In genomic region chr7:110432301-110432700, GRCm38 (mm10) we compare ENCODE assay signal across 8 mouse cellular contexts.
DNase-seq lines count a peak whose midpoint lies in the region; ATAC-seq and TF ChIP-seq lines count a peak whose summit lies in the region.

No protein-coding gene starts in this region.

- ATAC-seq in forebrain, embryonic 11.5 days (replicated peaks; ENCODE audit: low FRiP score): no peak
- ATAC-seq in forebrain, embryonic 15.5 days (replicated peaks): no peak
- no peak for ATAC-seq in embryonic facial prominence, embryonic 11.5 days (replicated peaks; ENCODE audit: insufficient number of reproducible peaks, low FRiP score, low TSS enrichment, low read depth)
- ATAC-seq in limb, embryonic 11.5 days (ENCODE audit: insufficient number of reproducible peaks, low FRiP score, low TSS enrichment, low read depth): no peak

- no peaks in the 10 kb centered on the region for H3K9me3 ChIP-seq in forebrain, embryonic 11.5 days (ENCODE audit: control insufficient read depth, low read length)
- no peaks in the 10 kb centered on the region for H3K9me3 ChIP-seq in forebrain, embryonic 15.5 days
- no peaks in the 10 kb centered on the region for H3K9me3 ChIP-seq in embryonic facial prominence, embryonic 11.5 days (replicated peaks; ENCODE audit: control insufficient read depth, low read length)
- no peaks in the 10 kb centered on the region for H3K9me3 ChIP-seq in limb, embryonic 11.5 days (ENCODE audit: control insufficient read depth, low read length)

- no peak overlapping the region for H3K4me3 ChIP-seq in forebrain, embryonic 11.5 days (ENCODE audit: low read depth, low read length)
- no peak overlapping the region for H3K4me3 ChIP-seq in forebrain, embryonic 15.5 days
- no peak overlapping the region for H3K4me3 ChIP-seq in C2C12 (ENCODE audit: insufficient read depth, poor library complexity, severe bottlenecking)
- H3K4me3 ChIP-seq in embryonic facial prominence, embryonic 11.5 days (ENCODE audit: low read depth, low read length): no peak overlapping the region
- no peak overlapping the region for H3K4me3 ChIP-seq in limb, embryonic 11.5 days (ENCODE audit: low read depth, low read length)

- H3K36me3 ChIP-seq in forebrain, embryonic 11.5 days (ENCODE audit: control insufficient read depth, insufficient read depth, low read length): no peaks in the 10 kb centered on the region
- H3K36me3 ChIP-seq in forebrain, embryonic 15.5 days: peaks cover 8% of the 10 kb centered on the region
- H3K36me3 ChIP-seq in C2C12 (ENCODE audit: control insufficient read depth, insufficient read depth): no peaks in the 10 kb centered on the region
- no peaks in the 10 kb centered on the region for H3K36me3 ChIP-seq in embryonic facial prominence, embryonic 11.5 days (replicated peaks; ENCODE audit: control insufficient read depth, insufficient read depth, low read depth, low read length)
- no peaks in the 10 kb centered on the region for H3K36me3 ChIP-seq in limb, embryonic 11.5 days (ENCODE audit: control insufficient read depth, insufficient read depth, low read length)

- no peak overlapping the region for H3ac ChIP-seq in C2C12 (ENCODE audit: control insufficient read depth, insufficient read length, low read depth)

- peak; percentile 53 for DNase-seq in forebrain, embryonic 11.5 days (ENCODE audit: low spot score)
- DNase-seq in adrenal gland, postnatal 25 days: peak; percentile 39
- DNase-seq in embryonic facial prominence, embryonic 11.5 days (ENCODE audit: low spot score): peak; percentile 68
- DNase-seq in kidney, adult 8-10 months: peak; percentile 43 to 72
- DNase-seq in limb, embryonic 11.5 days (ENCODE audit: low spot score): peak; percentile 55
- DNase-seq in right cerebral cortex, adult 2 months (ENCODE audit: low spot score in 2 of 2): peak; percentile 71 to 74

- WGBS in forebrain, embryonic 11.5 days: 20% methylated on average over 4 of the region's 4 CpGs
- 29% methylated on average over 4 of the region's 4 CpGs for WGBS in forebrain, embryonic 15.5 days
- 21% methylated on average over 4 of the region's 4 CpGs for WGBS in embryonic facial prominence, embryonic 11.5 days
- 19% methylated on average over 4 of the region's 4 CpGs for WGBS in limb, embryonic 11.5 days

- no peak overlapping the region for H3K27ac ChIP-seq in forebrain, embryonic 11.5 days (ENCODE audit: low read depth, low read length)
- H3K27ac ChIP-seq in forebrain, embryonic 15.5 days (replicated peaks): no peak overlapping the region
- H3K27ac ChIP-seq in embryonic facial prominence, embryonic 11.5 days (replicated peaks; ENCODE audit: low read depth, low read length): no peak overlapping the region
- no peak overlapping the region for H3K27ac ChIP-seq in limb, embryonic 11.5 days (replicated peaks; ENCODE audit: low read depth, low read length)

- TF ChIP-seq CTCF in C2C12 (IDR thresholded peaks at IDR 0.05; ENCODE audit: control insufficient read depth, insufficient read depth, insufficient read length): peak; percentile 5

- no peaks in the 10 kb centered on the region for H3K79me3 ChIP-seq in C2C12 (ENCODE audit: low read depth)

- no peaks in the 10 kb centered on the region for H3K79me2 ChIP-seq in C2C12 (ENCODE audit: control insufficient read depth, insufficient read depth)

- no peak overlapping the region for H3K9ac ChIP-seq in forebrain, embryonic 11.5 days (ENCODE audit: low read length)
- no peak overlapping the region for H3K9ac ChIP-seq in forebrain, embryonic 15.5 days (replicated peaks)
- H3K9ac ChIP-seq in embryonic facial prominence, embryonic 11.5 days (replicated peaks; ENCODE audit: low read length): no peak overlapping the region
- H3K9ac ChIP-seq in limb, embryonic 11.5 days (ENCODE audit: low read length): no peak overlapping the region

- no peak overlapping the region for H3K4me2 ChIP-seq in forebrain, embryonic 11.5 days (ENCODE audit: low read depth, low read length, severe bottlenecking)
- no peak overlapping the region for H3K4me2 ChIP-seq in forebrain, embryonic 15.5 days (replicated peaks)
- no peak overlapping the region for H3K4me2 ChIP-seq in embryonic facial prominence, embryonic 11.5 days (ENCODE audit: low read depth, low read length)
- no peak overlapping the region for H3K4me2 ChIP-seq in limb, embryonic 11.5 days (ENCODE audit: low read depth, severe bottlenecking)

- no peaks in the 10 kb centered on the region for H3K27me3 ChIP-seq in forebrain, embryonic 11.5 days (ENCODE audit: control insufficient read depth, insufficient read depth, low read length)
- H3K27me3 ChIP-seq in forebrain, embryonic 15.5 days: no peaks in the 10 kb centered on the region
- H3K27me3 ChIP-seq in C2C12 (ENCODE audit: control insufficient read depth, insufficient read depth, insufficient read length): no peaks in the 10 kb centered on the region
- H3K27me3 ChIP-seq in embryonic facial prominence, embryonic 11.5 days (ENCODE audit: control insufficient read depth, insufficient read depth, low read length): no peaks in the 10 kb centered on the region
- H3K27me3 ChIP-seq in limb, embryonic 11.5 days (ENCODE audit: control insufficient read depth, insufficient read depth, low read length): no peaks in the 10 kb centered on the region

- no peaks in the 10 kb centered on the region for H3K4me1 ChIP-seq in forebrain, embryonic 11.5 days (replicated peaks; ENCODE audit: control insufficient read depth, insufficient read depth, low read length)
- no peaks in the 10 kb centered on the region for H3K4me1 ChIP-seq in forebrain, embryonic 15.5 days
- H3K4me1 ChIP-seq in embryonic facial prominence, embryonic 11.5 days (ENCODE audit: control insufficient read depth, insufficient read depth, low read length): no peaks in the 10 kb centered on the region
- no peaks in the 10 kb centered on the region for H3K4me1 ChIP-seq in limb, embryonic 11.5 days (ENCODE audit: control insufficient read depth, insufficient read depth, low read length)

TF ChIP-seq in C2C12, 6 proteins besides CTCF, POLR2A, EP300 and RAD21:
- TF ChIP-seq MYOG (IDR thresholded peaks at IDR 0.05; ENCODE audit: control insufficient read depth, extremely low read depth, insufficient read length) (no peak), USF1 (IDR thresholded peaks at IDR 0.05; ENCODE audit: low read depth) (no peak)
